Mouse (Mus musculus): Measurements from ENCODE around the gene Ccl24. TPM values are rescaled to one million over a fixed set of nuclear protein-coding genes. Genes with fewer than 3 reads are reported as not detected.
"Not testable (repeated sequence)": the region's sequence is repeated elsewhere in the genome, so short reads cannot be mapped to it uniquely, and the experiment has no call there.

Ccl24 gene
- polyA plus RNA-seq (2015; fragmentation: Nextera tagmentation; extraction: Ambion mirVana): 34.3 and 34.5 TPM in 2 replicates

DNA sequence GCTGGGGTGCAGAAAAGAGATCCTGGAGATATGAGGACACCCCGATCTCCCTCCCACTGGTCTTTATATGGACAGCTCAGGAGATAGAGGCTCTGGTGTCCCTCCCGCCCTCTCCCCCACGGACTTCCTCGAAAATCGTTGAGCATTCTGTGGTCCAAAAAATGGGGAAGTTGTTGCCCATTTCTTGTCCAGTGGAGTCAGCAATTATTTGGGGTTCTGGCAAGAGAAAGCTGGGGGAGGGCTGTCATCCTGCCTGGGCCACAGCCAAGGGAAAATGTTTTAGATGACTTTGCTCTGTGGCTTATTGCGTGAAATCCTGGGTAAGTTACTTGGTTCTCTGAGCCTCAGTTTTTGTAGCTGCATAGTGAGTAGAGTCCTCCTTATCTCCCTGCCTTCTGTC lies at the start of gene Ccl24:
Gene Ccl24 (minus strand): TSS at position 44 of the 400 bp plus-strand sequence.
- no peak within 1 kb of the TSS for H3K9ac ChIP-seq (ENCODE audit: low read depth, low read length)
- no peak for ATAC-seq
- no peak within 1 kb of the TSS for H3K4me2 ChIP-seq (ENCODE audit: low read depth, low read length)
- H3K9me3 ChIP-seq (ENCODE audit: control insufficient read depth, low read length): no peaks in the 10 kb centered on the region
- H3K36me3 ChIP-seq (ENCODE audit: control insufficient read depth, insufficient read depth, low read length): no peaks in the 10 kb centered on the region
- no peaks in the 10 kb centered on the region for H3K4me1 ChIP-seq (ENCODE audit: control insufficient read depth, insufficient read depth, low read length)
- H3K27ac ChIP-seq (ENCODE audit: low read length): no peak within 1 kb of the TSS
- H3K27me3 ChIP-seq (replicated peaks; ENCODE audit: control insufficient read depth, insufficient read depth, low read length): no peaks in the 10 kb centered on the region
- 86% methylated on average over 6 of the region's 6 CpGs for WGBS
- H3K4me3 ChIP-seq (ENCODE audit: low read length): no peak within 1 kb of the TSS

DNA sequence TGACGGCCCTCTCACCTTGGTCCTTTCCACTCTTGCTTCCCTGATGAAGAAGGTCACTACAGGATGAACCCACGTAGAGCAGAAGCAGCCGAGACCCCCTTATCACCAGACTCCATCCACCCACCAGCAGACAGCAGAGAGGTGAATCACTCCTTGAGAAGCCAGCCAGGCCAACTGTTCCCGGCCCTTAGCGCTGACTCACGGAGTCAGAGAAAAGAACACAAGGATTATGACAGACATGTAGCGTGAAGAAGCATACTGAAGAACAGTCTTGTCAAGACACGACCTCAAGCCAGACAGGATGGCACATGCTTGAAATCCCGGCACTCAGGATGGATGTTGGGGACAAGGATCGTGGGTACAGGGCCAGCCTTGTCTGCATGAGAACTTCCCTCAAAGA lies 48.9 kb upstream of the Ccl24 start:
- Histone ChIP-seq H3K9me3 (ENCODE audit: control insufficient read depth, low read length) (no peaks in the 10 kb centered on the region), H3K27me3 (replicated peaks; ENCODE audit: control insufficient read depth, insufficient read depth, low read length) (no peaks in the 10 kb centered on the region), H3K4me3 (ENCODE audit: low read length) (no peak overlapping the region), H3K4me1 (ENCODE audit: control insufficient read depth, insufficient read depth, low read length) (no peaks in the 10 kb centered on the region), H3K27ac (ENCODE audit: low read length) (no peak overlapping the region), H3K9ac (ENCODE audit: low read depth, low read length) (no peak overlapping the region), H3K36me3 (ENCODE audit: control insufficient read depth, insufficient read depth, low read length) (no peaks in the 10 kb centered on the region), H3K4me2 (ENCODE audit: low read depth, low read length) (no peak overlapping the region)
- no peak for ATAC-seq
- WGBS: 80% methylated on average over 10 of the region's 10 CpGs

DNA sequence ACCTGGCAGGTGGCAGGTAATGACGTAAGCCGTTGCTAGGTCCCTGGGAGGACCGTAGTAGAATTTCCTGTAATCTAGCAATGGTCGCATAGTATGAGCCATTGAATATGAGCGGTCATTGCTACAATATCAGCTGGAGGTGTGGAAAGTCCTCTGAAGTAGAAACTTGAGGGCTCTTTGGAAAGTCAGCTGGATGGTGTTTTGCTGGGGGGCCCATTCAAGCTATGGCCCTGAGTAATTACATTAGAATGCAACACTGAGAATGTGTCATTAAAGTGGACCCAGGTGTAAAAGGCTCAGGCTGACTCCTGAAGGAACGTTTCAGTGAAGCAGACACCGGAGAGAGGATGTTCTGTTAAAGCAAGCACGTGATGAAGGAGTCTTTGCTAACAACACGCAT lies 47.7 kb upstream of the Ccl24 start:
- no peak overlapping the region for H3K4me2 ChIP-seq (ENCODE audit: low read depth, low read length)
- no peak overlapping the region for H3K27ac ChIP-seq (ENCODE audit: low read length)
- H3K4me1 ChIP-seq (ENCODE audit: control insufficient read depth, insufficient read depth, low read length): no peaks in the 10 kb centered on the region
- no peak for ATAC-seq
- H3K27me3 ChIP-seq (replicated peaks; ENCODE audit: control insufficient read depth, insufficient read depth, low read length): no peaks in the 10 kb centered on the region
- no peak overlapping the region for H3K9ac ChIP-seq (ENCODE audit: low read depth, low read length)
- H3K36me3 ChIP-seq (ENCODE audit: control insufficient read depth, insufficient read depth, low read length): no peaks in the 10 kb centered on the region
- WGBS: 85% methylated on average over 9 of the region's 9 CpGs
- H3K9me3 ChIP-seq (ENCODE audit: control insufficient read depth, low read length): no peaks in the 10 kb centered on the region
- no peak overlapping the region for H3K4me3 ChIP-seq (ENCODE audit: low read length)

DNA sequence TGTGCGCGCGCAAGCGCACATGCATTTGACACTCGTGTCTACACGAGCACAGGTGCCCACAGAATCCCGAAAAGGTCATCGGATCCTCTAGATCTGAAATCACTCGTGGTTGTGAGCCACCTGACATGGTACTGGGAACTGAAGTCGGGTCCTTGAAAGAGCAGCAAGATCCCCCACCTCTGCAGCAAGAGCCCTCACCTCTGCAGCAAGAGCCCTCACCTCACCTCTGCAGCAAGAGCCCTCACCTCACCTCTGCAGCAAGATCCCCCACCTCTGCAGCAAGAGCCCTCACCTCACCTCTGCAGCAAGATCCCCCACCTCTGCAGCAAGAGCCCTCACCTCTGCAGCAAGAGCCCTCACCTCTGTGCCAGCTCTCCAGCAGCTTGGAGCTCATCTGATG lies 46.9 kb upstream of the Ccl24 start:
- not testable (repeated sequence) for H3K27ac ChIP-seq (ENCODE audit: low read length); H3K36me3 ChIP-seq (ENCODE audit: control insufficient read depth, insufficient read depth, low read length); H3K9me3 ChIP-seq (ENCODE audit: control insufficient read depth, low read length); H3K9ac ChIP-seq (ENCODE audit: low read depth, low read length); H3K27me3 ChIP-seq (replicated peaks; ENCODE audit: control insufficient read depth, insufficient read depth, low read length); H3K4me1 ChIP-seq (ENCODE audit: control insufficient read depth, insufficient read depth, low read length); ATAC-seq; H3K4me3 ChIP-seq (ENCODE audit: low read length); H3K4me2 ChIP-seq (ENCODE audit: low read depth, low read length)
- 86% methylated on average over 10 of the region's 10 CpGs for WGBS

DNA sequence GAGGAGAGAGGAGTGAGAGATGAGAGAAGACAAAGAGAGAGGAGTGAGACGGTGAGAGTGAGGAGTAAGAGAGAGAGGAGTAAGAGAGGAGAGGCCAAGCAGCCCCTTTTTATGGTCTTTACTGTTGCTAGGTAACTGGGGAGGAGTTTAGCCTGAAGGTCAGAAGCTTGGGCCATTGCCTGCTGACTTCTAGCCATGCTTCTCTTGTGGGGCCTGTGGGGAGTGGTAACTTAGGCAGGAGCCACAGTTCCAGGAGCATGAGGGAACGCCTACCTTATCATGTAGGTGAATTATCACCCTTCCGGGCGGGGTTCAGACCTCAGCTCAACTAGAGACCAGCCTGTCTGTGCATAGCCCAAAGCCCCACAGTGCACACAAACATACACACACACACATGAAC lies 36.9 kb upstream of the Ccl24 start:
- Histone ChIP-seq H3K4me3 (ENCODE audit: low read length) (no peak overlapping the region), H3K27me3 (replicated peaks; ENCODE audit: control insufficient read depth, insufficient read depth, low read length) (no peaks in the 10 kb centered on the region), H3K9me3 (ENCODE audit: control insufficient read depth, low read length) (peaks cover 4% of the 10 kb centered on the region), H3K4me1 (ENCODE audit: control insufficient read depth, insufficient read depth, low read length) (no peaks in the 10 kb centered on the region), H3K36me3 (ENCODE audit: control insufficient read depth, insufficient read depth, low read length) (no peaks in the 10 kb centered on the region), H3K27ac (ENCODE audit: low read length) (no peak overlapping the region), H3K4me2 (ENCODE audit: low read depth, low read length) (no peak overlapping the region), H3K9ac (ENCODE audit: low read depth, low read length) (no peak overlapping the region)
- WGBS: 54% methylated on average over 4 of the region's 4 CpGs
- ATAC-seq: peak; percentile 64

DNA sequence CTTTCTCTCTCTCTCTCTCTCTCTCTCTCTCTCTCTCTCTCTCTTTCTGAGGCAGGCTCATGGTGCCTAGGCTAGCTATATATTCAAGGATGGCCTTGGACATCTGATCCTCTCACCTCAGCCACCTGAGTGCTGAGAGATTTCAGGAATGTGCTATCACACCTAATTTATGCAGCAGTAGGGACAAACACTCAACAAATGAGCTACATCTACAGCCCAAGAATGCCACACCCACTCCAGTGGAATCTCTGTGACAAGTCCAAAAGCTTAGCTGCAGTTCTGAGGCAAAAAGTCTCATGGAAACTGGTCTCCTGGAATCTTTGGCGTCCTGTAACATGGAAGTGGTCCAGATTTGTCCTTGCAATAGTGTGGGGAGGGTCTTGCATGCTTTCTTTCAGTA lies 34.7 kb upstream of the Ccl24 start:
- H3K27ac ChIP-seq (ENCODE audit: low read length): no peak overlapping the region
- no peak for ATAC-seq
- no peak overlapping the region for H3K4me2 ChIP-seq (ENCODE audit: low read depth, low read length)
- no peak overlapping the region for H3K4me3 ChIP-seq (ENCODE audit: low read length)
- H3K4me1 ChIP-seq (ENCODE audit: control insufficient read depth, insufficient read depth, low read length): no peaks in the 10 kb centered on the region
- 43% methylated on average over 1 of the region's 1 CpGs for WGBS
- H3K27me3 ChIP-seq (replicated peaks; ENCODE audit: control insufficient read depth, insufficient read depth, low read length): no peaks in the 10 kb centered on the region
- H3K36me3 ChIP-seq (ENCODE audit: control insufficient read depth, insufficient read depth, low read length): no peaks in the 10 kb centered on the region
- H3K9ac ChIP-seq (ENCODE audit: low read depth, low read length): no peak overlapping the region
- H3K9me3 ChIP-seq (ENCODE audit: control insufficient read depth, low read length): peaks cover 4% of the 10 kb centered on the region

DNA sequence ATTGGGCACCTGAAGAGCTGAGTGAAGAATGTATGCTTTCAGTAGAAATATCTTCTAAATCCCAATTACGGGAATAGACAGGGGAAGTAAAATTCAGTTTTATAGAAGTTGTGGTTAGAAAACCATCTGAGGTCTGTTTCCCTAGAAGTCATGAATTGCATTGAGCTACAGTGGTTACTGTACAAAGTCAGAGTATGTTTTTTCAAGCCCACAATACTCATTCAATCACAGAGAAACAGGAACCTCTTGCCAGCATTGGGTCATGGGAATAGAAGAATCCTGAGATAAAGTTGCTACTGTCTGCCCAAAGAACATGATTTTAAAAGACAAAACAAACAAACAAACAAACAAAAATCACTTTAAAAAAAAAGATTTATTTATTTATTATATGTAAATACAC lies 33.9 kb upstream of the Ccl24 start:
- not testable (repeated sequence) for H3K27ac ChIP-seq (ENCODE audit: low read length); H3K4me1 ChIP-seq (ENCODE audit: control insufficient read depth, insufficient read depth, low read length); H3K9ac ChIP-seq (ENCODE audit: low read depth, low read length); H3K4me2 ChIP-seq (ENCODE audit: low read depth, low read length); H3K4me3 ChIP-seq (ENCODE audit: low read length); H3K27me3 ChIP-seq (replicated peaks; ENCODE audit: control insufficient read depth, insufficient read depth, low read length); ATAC-seq; H3K36me3 ChIP-seq (ENCODE audit: control insufficient read depth, insufficient read depth, low read length); H3K9me3 ChIP-seq (ENCODE audit: control insufficient read depth, low read length)
- WGBS: no CpG with 5 or more reads among the region's 1 CpGs

DNA sequence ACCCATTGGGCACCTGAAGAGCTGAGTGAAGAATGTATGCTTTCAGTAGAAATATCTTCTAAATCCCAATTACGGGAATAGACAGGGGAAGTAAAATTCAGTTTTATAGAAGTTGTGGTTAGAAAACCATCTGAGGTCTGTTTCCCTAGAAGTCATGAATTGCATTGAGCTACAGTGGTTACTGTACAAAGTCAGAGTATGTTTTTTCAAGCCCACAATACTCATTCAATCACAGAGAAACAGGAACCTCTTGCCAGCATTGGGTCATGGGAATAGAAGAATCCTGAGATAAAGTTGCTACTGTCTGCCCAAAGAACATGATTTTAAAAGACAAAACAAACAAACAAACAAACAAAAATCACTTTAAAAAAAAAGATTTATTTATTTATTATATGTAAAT lies 31.8 kb upstream of the Ccl24 start:
- H3K9me3 ChIP-seq (ENCODE audit: control insufficient read depth, low read length): not testable (repeated sequence)

DNA sequence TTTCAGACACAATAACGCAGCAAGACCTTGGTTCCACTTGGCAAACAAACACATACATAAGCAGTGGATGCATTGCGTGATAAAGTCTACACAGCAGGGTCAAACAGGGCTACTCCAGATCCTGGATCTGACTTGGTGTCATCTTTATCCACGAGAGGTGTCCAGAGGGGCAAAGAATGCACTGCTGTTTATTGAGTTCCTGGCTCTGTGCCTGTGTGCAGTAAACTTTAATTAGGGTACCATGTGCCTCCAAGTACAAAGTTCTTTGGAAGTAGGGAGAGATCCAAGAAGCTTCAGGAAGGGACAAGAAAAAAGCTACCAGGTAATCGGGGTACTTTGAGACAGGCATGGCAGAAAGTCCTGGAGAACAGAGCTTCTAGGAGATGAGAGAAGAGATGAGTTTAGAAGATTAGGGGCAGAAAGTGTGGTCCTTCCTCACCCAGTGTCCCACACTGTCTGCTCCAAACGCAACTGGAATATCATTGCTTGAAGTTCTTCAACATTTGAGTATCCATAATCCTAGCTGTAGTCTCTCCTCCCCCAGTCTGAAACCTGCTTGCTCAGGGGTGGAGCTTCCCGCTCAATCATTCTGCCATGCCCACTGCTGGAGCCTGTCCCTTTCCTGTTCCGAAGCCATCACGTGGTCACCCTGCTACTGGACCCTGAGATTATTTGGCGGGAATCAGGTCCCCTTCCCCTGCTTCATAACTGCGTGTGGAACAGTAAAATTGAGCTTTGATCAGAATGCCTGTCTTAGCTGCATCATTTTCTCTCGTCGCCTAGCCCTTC lies 17.3 kb upstream of the Ccl24 start:
- Histone ChIP-seq H3K4me3 (ENCODE audit: low read length) (no peak overlapping the region), H3K9me3 (ENCODE audit: control insufficient read depth, low read length) (0 out of 2 replicates have a peak, but pooled peaks cover 3% of the 10 kb centered on the region), H3K36me3 (ENCODE audit: control insufficient read depth, insufficient read depth, low read length) (no peaks in the 10 kb centered on the region), H3K4me1 (ENCODE audit: control insufficient read depth, insufficient read depth, low read length) (no peaks in the 10 kb centered on the region), H3K27me3 (replicated peaks; ENCODE audit: control insufficient read depth, insufficient read depth, low read length) (no peaks in the 10 kb centered on the region), H3K4me2 (ENCODE audit: low read depth, low read length) (no peak overlapping the region), H3K27ac (ENCODE audit: low read length) (peak overlapping the region; percentile 63), H3K9ac (ENCODE audit: low read depth, low read length) (no peak overlapping the region)
- ATAC-seq: peak; percentile 82
- 75% methylated on average over 10 of the region's 12 CpGs for WGBS

More for the DNA sequence above, 31.8 kb upstream of the Ccl24 start:
- not testable (repeated sequence) for H3K4me2 ChIP-seq (ENCODE audit: low read depth, low read length); H3K36me3 ChIP-seq (ENCODE audit: control insufficient read depth, insufficient read depth, low read length); H3K27me3 ChIP-seq (replicated peaks; ENCODE audit: control insufficient read depth, insufficient read depth, low read length); H3K27ac ChIP-seq (ENCODE audit: low read length); H3K4me1 ChIP-seq (ENCODE audit: control insufficient read depth, insufficient read depth, low read length); ATAC-seq; H3K9ac ChIP-seq (ENCODE audit: low read depth, low read length); H3K4me3 ChIP-seq (ENCODE audit: low read length)
- no CpG with 5 or more reads among the region's 1 CpGs for WGBS

DNA sequence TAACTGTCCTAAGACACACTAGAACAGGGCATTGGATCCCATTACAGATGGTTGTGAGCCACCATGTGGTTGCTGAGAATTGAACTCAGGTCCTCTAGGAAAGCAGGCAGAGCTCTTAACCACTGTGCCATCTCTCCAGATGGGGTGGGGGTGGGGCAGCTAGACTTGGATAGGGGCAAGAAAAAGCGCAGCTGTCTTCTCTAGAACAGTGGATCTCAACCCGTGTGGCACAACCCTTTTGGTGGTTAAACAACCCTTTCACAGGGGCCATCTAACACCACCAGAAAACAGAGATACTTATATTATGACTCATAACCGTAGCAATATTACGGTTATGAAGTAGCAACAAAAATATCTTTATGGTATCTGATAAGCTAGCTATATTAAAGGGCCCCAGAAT lies 14.9 kb upstream of the Ccl24 start:
- ATAC-seq: no peak
- 0 out of 2 replicates have a peak, but pooled peaks cover 3% of the 10 kb centered on the region for H3K9me3 ChIP-seq (ENCODE audit: control insufficient read depth, low read length)
- H3K27ac ChIP-seq (ENCODE audit: low read length): no peak overlapping the region
- no peaks in the 10 kb centered on the region for H3K36me3 ChIP-seq (ENCODE audit: control insufficient read depth, insufficient read depth, low read length)
- no peak overlapping the region for H3K4me3 ChIP-seq (ENCODE audit: low read length)
- H3K9ac ChIP-seq (ENCODE audit: low read depth, low read length): no peak overlapping the region
- H3K27me3 ChIP-seq (replicated peaks; ENCODE audit: control insufficient read depth, insufficient read depth, low read length): no peaks in the 10 kb centered on the region
- 71% methylated on average over 4 of the region's 4 CpGs for WGBS
- H3K4me2 ChIP-seq (ENCODE audit: low read depth, low read length): no peak overlapping the region
- no peaks in the 10 kb centered on the region for H3K4me1 ChIP-seq (ENCODE audit: control insufficient read depth, insufficient read depth, low read length)

Data from intestine, embryonic 16.5 days (tissue).